Mouse (Mus musculus) lung, adult 2 months (tissue): ENCODE measurements around the gene Kif2a.

Experiments used
- CTCF ChIP-seq: fragments of 200-500 bp; IDR thresholded peaks from 2 replicates; pipeline ENCODE4 v1.5.1; 2011; ENCODE audit warnings: mild to moderate bottlenecking, low read length, control low read depth; ENCODE audit not compliant: insufficient read depth
- POLR2A ChIP-seq: fragments of 200-500 bp; IDR thresholded peaks from 2 replicates; pipeline ENCODE4 v1.6.1; 2011; ENCODE audit warnings: low read depth, mild to moderate bottlenecking, control low read depth, low read length, borderline replicate concordance; ENCODE audit errors: extremely low read depth

DNA sequence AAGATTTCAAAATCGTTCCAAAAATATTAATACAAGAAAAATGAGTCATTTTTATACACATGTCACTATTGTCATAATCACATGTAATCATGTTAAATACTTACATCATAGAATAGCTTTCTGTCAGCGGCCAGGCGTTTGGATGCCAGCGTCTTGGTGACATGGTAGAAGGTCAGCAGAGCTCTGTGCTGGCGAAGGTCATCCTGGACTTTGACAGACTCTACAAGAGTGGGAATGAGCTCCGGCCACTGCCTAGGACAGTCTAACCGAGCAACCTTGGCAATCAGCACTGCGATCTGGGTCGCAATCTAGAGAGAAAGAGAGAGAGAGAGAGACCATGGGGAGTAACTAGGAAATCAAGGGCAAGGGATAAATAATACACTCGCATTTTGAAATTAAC is 111.8 kb downstream of the Kif2a start:
- no peak for TF ChIP-seq POLR2A
- no peak for TF ChIP-seq CTCF
